24 mouse cellular contexts compared by ENCODE assay signal in the genomic region with DNA sequence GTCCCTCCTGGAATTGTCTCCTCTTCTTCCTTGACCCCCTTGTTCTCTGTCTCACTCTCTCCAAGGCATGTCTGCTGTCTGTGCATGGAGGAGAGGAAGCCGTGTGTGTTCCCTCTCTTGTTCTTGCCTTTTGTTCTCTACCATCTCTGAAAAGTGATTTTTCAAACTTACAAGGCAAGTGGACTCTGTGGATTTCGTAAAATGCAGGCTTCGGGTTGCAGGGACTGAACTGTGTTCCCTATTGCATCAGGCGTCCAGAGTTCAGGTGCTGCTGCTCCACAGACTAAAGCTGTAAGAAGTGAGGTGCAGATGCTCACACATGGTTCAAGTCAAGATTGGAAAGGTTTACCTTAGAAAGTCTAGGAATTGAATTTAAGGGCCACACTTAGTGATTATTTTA.
DNase-seq lines count a peak whose midpoint lies in the region; ATAC-seq and TF ChIP-seq lines count a peak whose summit lies in the region.
"Had no signal": no experiment of that assay in that cellular context is flagged by ENCODE, and none has a peak within 500 bp of the region (broad histone marks: within the 10 kb centered on the region; RNA-seq: fewer than 3 reads in every experiment).

No protein-coding gene starts in this region.

- 66% methylated on average over 4 of the region's 4 CpGs for WGBS in lung, embryonic 14.5 days
- WGBS in lung, embryonic 16.5 days: 74% methylated on average over 4 of the region's 4 CpGs

- no peak overlapping the region for H3K9ac ChIP-seq in lung, embryonic 14.5 days
- no peak overlapping the region; the same call in 1 of the 2 replicates for H3K9ac ChIP-seq in lung, embryonic 16.5 days (ENCODE audit: low read length)
- H3K9ac ChIP-seq: embryonic facial prominence, embryonic 12.5 days; forebrain, embryonic 13.5 days; forebrain, embryonic 15.5 days had no signal

- TF ChIP-seq CTCF in lung, embryonic 14.5 days (IDR thresholded peaks at IDR 0.05; ENCODE audit: low read depth): no peak

- 0 out of 2 replicates have a peak, but pooled peaks cover 5% of the 10 kb centered on the region for H3K36me3 ChIP-seq in lung, embryonic 14.5 days (ENCODE audit: insufficient read depth)
- peaks cover 4% of the 10 kb centered on the region; the same call in 1 of the 2 replicates for H3K36me3 ChIP-seq in lung, embryonic 16.5 days (ENCODE audit: control insufficient read depth, insufficient read depth, low read length)
- H3K36me3 ChIP-seq: embryonic facial prominence, embryonic 12.5 days; forebrain, embryonic 15.5 days had no signal

- DNase-seq in heart, adult 11 months: peak; percentile 59
- no peak for DNase-seq in heart, postnatal 4 days
- no peak for DNase-seq in lung, embryonic 14.5 days
- no peak for DNase-seq in lung, postnatal 25 days (ENCODE audit: low spot score)
- DNase-seq in lung, postnatal 36 days: no peak
- DNase-seq: adrenal gland, adult 8-10 months; adrenal gland, postnatal 14 days; adrenal gland, postnatal 36 days; B cell, adult 2 months; cerebellum, adult 11-12 months; cerebellum, adult 2 months; cerebellum, adult 9-10 months; cerebellum, postnatal 10 days; cerebellum, postnatal 25 days had no signal

- no peak overlapping the region for H3K4me2 ChIP-seq in lung, embryonic 14.5 days
- no peak overlapping the region for H3K4me2 ChIP-seq in lung, embryonic 16.5 days (ENCODE audit: low read depth, low read length)
- H3K4me2 ChIP-seq: embryonic facial prominence, embryonic 12.5 days; forebrain, embryonic 13.5 days; forebrain, embryonic 15.5 days had no signal

- peak overlapping the region; percentile 58 for H3K27ac ChIP-seq in lung, embryonic 14.5 days (ENCODE audit: low read depth)
- peak overlapping the region; percentile 34 for H3K27ac ChIP-seq in lung, embryonic 16.5 days (ENCODE audit: low read length)
- H3K27ac ChIP-seq: embryonic facial prominence, embryonic 10.5 days; embryonic facial prominence, embryonic 12.5 days; forebrain, embryonic 13.5 days; forebrain, embryonic 15.5 days had no signal

- no peaks in the 10 kb centered on the region for H3K4me1 ChIP-seq in lung, embryonic 14.5 days (ENCODE audit: insufficient read depth)
- peaks cover 7% of the 10 kb centered on the region; the same call in 1 of the 2 replicates for H3K4me1 ChIP-seq in lung, embryonic 16.5 days (replicated peaks; ENCODE audit: control insufficient read depth, insufficient read depth, low read length)
- H3K4me1 ChIP-seq: embryonic facial prominence, embryonic 10.5 days; embryonic facial prominence, embryonic 12.5 days; forebrain, embryonic 13.5 days; forebrain, embryonic 15.5 days had no signal

- no peaks in the 10 kb centered on the region for H3K9me3 ChIP-seq in lung, embryonic 14.5 days (ENCODE audit: low read depth, low read length)
- no peaks in the 10 kb centered on the region for H3K9me3 ChIP-seq in lung, embryonic 16.5 days (ENCODE audit: control insufficient read depth, low read length)
- H3K9me3 ChIP-seq: embryonic facial prominence, embryonic 10.5 days; embryonic facial prominence, embryonic 12.5 days; forebrain, embryonic 13.5 days; forebrain, embryonic 15.5 days; G1E had no signal

- no peak for ATAC-seq in lung, embryonic 14.5 days (ENCODE audit: insufficient read depth)
- ATAC-seq in lung, embryonic 16.5 days (ENCODE audit: low read depth): no peak
- ATAC-seq: activated CD4-positive, CD25-positive, alpha-beta regulatory T cell, adult 4 months; CD4-positive, CD25-positive, alpha-beta regulatory T cell, adult 4 months; forebrain, embryonic 13.5 days; forebrain, embryonic 15.5 days; Patski had no signal

- H3K27me3 ChIP-seq in lung, embryonic 14.5 days (ENCODE audit: insufficient read depth, low read length): no peaks in the 10 kb centered on the region
- H3K27me3 ChIP-seq in lung, embryonic 16.5 days (ENCODE audit: control insufficient read depth, insufficient read depth, low read depth, low read length): no peaks in the 10 kb centered on the region
- H3K27me3 ChIP-seq: CH12.LX; embryonic facial prominence, embryonic 12.5 days; forebrain, embryonic 13.5 days; forebrain, embryonic 15.5 days; Patski had no signal

- H3K4me3 ChIP-seq in lung, embryonic 14.5 days (ENCODE audit: low read depth, low read length): no peak overlapping the region
- no peak overlapping the region for H3K4me3 ChIP-seq in lung, embryonic 16.5 days (ENCODE audit: low read length)
- H3K4me3 ChIP-seq: embryonic facial prominence, embryonic 10.5 days; embryonic facial prominence, embryonic 12.5 days; forebrain, embryonic 13.5 days; forebrain, embryonic 15.5 days had no signal
